In genomic region chr9:68462755-68463154, GRCm38 (mm10) we compare ENCODE assay signal across 12 mouse cellular contexts.
"Had no signal": no experiment of that assay in that cellular context is flagged by ENCODE, and none has a peak within 500 bp of the region (broad histone marks: within the 10 kb centered on the region; RNA-seq: fewer than 3 reads in every experiment).

No protein-coding gene starts in this region.

- H3K4me1 ChIP-seq: limb, embryonic 10.5 days; liver, embryonic 15.5 days; midbrain, embryonic 15.5 days; neural tube, embryonic 12.5 days had no signal

- H3K36me3 ChIP-seq: limb, embryonic 10.5 days; liver, embryonic 15.5 days; midbrain, embryonic 15.5 days; neural tube, embryonic 12.5 days had no signal

- H3K27ac ChIP-seq: limb, embryonic 10.5 days; liver, embryonic 15.5 days; midbrain, embryonic 15.5 days; neural tube, embryonic 12.5 days; stomach, postnatal 0 days had no signal

- ATAC-seq: midbrain, embryonic 15.5 days had no signal

- H3K27me3 ChIP-seq: liver, embryonic 15.5 days; midbrain, embryonic 15.5 days; neural tube, embryonic 12.5 days had no signal

- H3K9me3 ChIP-seq: limb, embryonic 10.5 days; liver, embryonic 15.5 days; midbrain, embryonic 15.5 days; neural tube, embryonic 12.5 days had no signal

- H3K4me3 ChIP-seq: limb, embryonic 10.5 days; liver, embryonic 15.5 days; midbrain, embryonic 15.5 days; neural tube, embryonic 12.5 days had no signal

- DNase-seq: kidney, adult 2 months; kidney, postnatal 36 days; lung, embryonic 14.5 days; lung, postnatal 10 days; lung, postnatal 4 days; thymus, adult 18-20 months; thymus, postnatal 14 days had no signal
